In the genomic region with DNA sequence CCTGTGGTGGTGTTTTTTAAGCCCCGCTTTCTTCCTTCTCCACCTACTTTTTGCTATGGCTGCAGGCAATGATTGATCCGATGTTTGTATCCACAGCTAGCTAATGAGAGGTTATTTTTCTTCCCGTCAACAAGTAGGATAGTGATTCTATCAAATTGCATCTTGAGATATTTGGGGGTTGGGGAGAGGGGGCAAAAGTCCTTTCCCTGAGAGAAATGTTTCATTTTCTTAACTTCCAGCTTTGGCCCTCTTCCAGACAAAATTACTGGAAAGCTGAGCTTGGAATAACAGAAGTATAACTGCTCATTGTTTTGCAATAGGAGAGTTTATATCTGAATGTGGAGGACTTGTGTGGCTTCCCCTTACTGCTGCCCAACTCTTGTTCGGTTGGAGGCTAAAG, we compare ENCODE assay signal across 8 mouse cellular contexts. TPM values are rescaled to one million over a fixed set of nuclear protein-coding genes. Genes with fewer than 3 reads are reported as not detected.
A peak's percentile ranks its signal among the peaks of the same experiment; 100 is the strongest.
DNase-seq lines count a peak whose midpoint lies in the region; ATAC-seq lines count a peak whose summit lies in the region.

No protein-coding gene starts in this region.

- DNase-seq in forebrain, embryonic 10.5 days (ENCODE audit: extremely low spot score, low spot score) = no peak
- DNase-seq in forebrain, embryonic 11.5 days (ENCODE audit: low spot score) = no peak
- DNase-seq in neural tube, embryonic 11.5 days (ENCODE audit: low spot score) = no peak
- DNase-seq in neural tube, embryonic 10.5 days (ENCODE audit: extremely low spot score, low spot score) = no peak
- no peak for DNase-seq in liver, embryonic 13.5 days
- no peak for DNase-seq in urinary bladder, postnatal 4 days (ENCODE audit: low spot score in 2 of 2)
- no peak for DNase-seq in layer of hippocampus, adult 9-10 months (ENCODE audit: low spot score)
- DNase-seq in ovary, postnatal 36 days (ENCODE audit: low spot score) = no peak

- H3K4me1 ChIP-seq in forebrain, embryonic 10.5 days = peaks cover 19% of the 10 kb centered on the region
- H3K4me1 ChIP-seq in forebrain, embryonic 11.5 days (replicated peaks; ENCODE audit: control insufficient read depth, insufficient read depth, low read length) = no peaks in the 10 kb centered on the region
- no peaks in the 10 kb centered on the region for H3K4me1 ChIP-seq in neural tube, embryonic 11.5 days (ENCODE audit: control insufficient read depth, insufficient read depth, low read length)
- H3K4me1 ChIP-seq in liver, embryonic 13.5 days (replicated peaks) = peaks cover 30% of the 10 kb centered on the region

- no peak overlapping the region for H3K27ac ChIP-seq in forebrain, embryonic 10.5 days
- H3K27ac ChIP-seq in forebrain, embryonic 11.5 days (ENCODE audit: low read depth, low read length) = no peak overlapping the region
- no peak overlapping the region for H3K27ac ChIP-seq in neural tube, embryonic 11.5 days (ENCODE audit: low read depth, low read length)
- H3K27ac ChIP-seq in liver, embryonic 13.5 days = no peak overlapping the region

- peak overlapping the region; percentile 88 for H3K4me3 ChIP-seq in forebrain, embryonic 10.5 days
- no peak overlapping the region for H3K4me3 ChIP-seq in forebrain, embryonic 11.5 days (ENCODE audit: low read depth, low read length)
- no peak overlapping the region for H3K4me3 ChIP-seq in neural tube, embryonic 11.5 days (ENCODE audit: low read depth, low read length)
- H3K4me3 ChIP-seq in liver, embryonic 13.5 days (replicated peaks) = peak overlapping the region; percentile 92

- H3K9ac ChIP-seq in forebrain, embryonic 11.5 days (ENCODE audit: low read length) = no peak overlapping the region
- no peak overlapping the region for H3K9ac ChIP-seq in neural tube, embryonic 11.5 days (ENCODE audit: low read length)
- H3K9ac ChIP-seq in liver, embryonic 13.5 days = no peak overlapping the region

- no peaks in the 10 kb centered on the region for H3K9me3 ChIP-seq in forebrain, embryonic 10.5 days
- H3K9me3 ChIP-seq in forebrain, embryonic 11.5 days (ENCODE audit: control insufficient read depth, low read length) = no peaks in the 10 kb centered on the region
- no peaks in the 10 kb centered on the region for H3K9me3 ChIP-seq in neural tube, embryonic 11.5 days (ENCODE audit: control insufficient read depth, low read length)
- H3K9me3 ChIP-seq in liver, embryonic 13.5 days (replicated peaks) = no peaks in the 10 kb centered on the region

- 52% methylated on average over 4 of the region's 4 CpGs for WGBS in forebrain, embryonic 10.5 days
- 47% methylated on average over 4 of the region's 4 CpGs for WGBS in forebrain, embryonic 11.5 days
- WGBS in neural tube, embryonic 11.5 days = 49% methylated on average over 4 of the region's 4 CpGs
- 52% methylated on average over 4 of the region's 4 CpGs for WGBS in liver, embryonic 13.5 days (ENCODE audit: insufficient replicate concordance)

- H3K36me3 ChIP-seq in forebrain, embryonic 10.5 days (replicated peaks) = no peaks in the 10 kb centered on the region
- H3K36me3 ChIP-seq in forebrain, embryonic 11.5 days (ENCODE audit: control insufficient read depth, insufficient read depth, low read length) = no peaks in the 10 kb centered on the region
- no peaks in the 10 kb centered on the region for H3K36me3 ChIP-seq in neural tube, embryonic 11.5 days (ENCODE audit: control insufficient read depth, insufficient read depth, low read length)
- no peaks in the 10 kb centered on the region for H3K36me3 ChIP-seq in liver, embryonic 13.5 days

- no peak overlapping the region for H3K4me2 ChIP-seq in forebrain, embryonic 11.5 days (ENCODE audit: low read depth, low read length, severe bottlenecking)
- peak overlapping the region; percentile 8; the same call in 1 of the 2 replicates for H3K4me2 ChIP-seq in neural tube, embryonic 11.5 days (ENCODE audit: low read depth)
- H3K4me2 ChIP-seq in liver, embryonic 13.5 days = peak overlapping the region; percentile 93; the same call in 1 of the 2 replicates

- H3K27me3 ChIP-seq in forebrain, embryonic 10.5 days (ENCODE audit: poor library complexity, severe bottlenecking) = peaks cover 17% of the 10 kb centered on the region
- H3K27me3 ChIP-seq in forebrain, embryonic 11.5 days (ENCODE audit: control insufficient read depth, insufficient read depth, low read length) = peaks cover 2% of the 10 kb centered on the region; the same call in 1 of the 2 replicates
- no peaks in the 10 kb centered on the region for H3K27me3 ChIP-seq in neural tube, embryonic 11.5 days (ENCODE audit: control insufficient read depth, insufficient read depth, low read length)
- peaks cover 27% of the 10 kb centered on the region for H3K27me3 ChIP-seq in liver, embryonic 13.5 days

- ATAC-seq in forebrain, embryonic 11.5 days (replicated peaks; ENCODE audit: low FRiP score) = no peak
- ATAC-seq in neural tube, embryonic 11.5 days (ENCODE audit: insufficient read depth, low FRiP score, low TSS enrichment) = no peak
- ATAC-seq in liver, embryonic 13.5 days (ENCODE audit: low read depth) = no peak

RNA-seq across cellular contexts. Expression of a gene that starts 1.3 kb away (rescaled TPM):
- 36.7 and 37.5 TPM in 2 replicates for polyA plus RNA-seq in forebrain, embryonic 10.5 days (2016; fragmentation: Nextera tagmentation; extraction: Ambion mirVana)
- 39.1 and 43.4 TPM in 2 replicates for polyA plus RNA-seq in forebrain, embryonic 11.5 days (2014; fragmentation: Nextera tagmentation; extraction: Ambion mirVana)
- 37.6 and 42.9 TPM in 2 replicates for polyA plus RNA-seq in neural tube, embryonic 11.5 days (2014; fragmentation: Nextera tagmentation; extraction: Ambion mirVana)
- polyA plus RNA-seq in liver, embryonic 13.5 days (2015; fragmentation: Nextera tagmentation; extraction: Ambion mirVana) = 9.9 and 11.1 TPM in 2 replicates

Comparison
In these comparisons a context has a peak if more than half of its experiments do, and no peak if none do; other contexts are left out.
1. H3K4me3 ChIP-seq: peak in forebrain, embryonic 10.5 days (single experiment) and liver, embryonic 13.5 days (single experiment); none in forebrain, embryonic 11.5 days (single experiment) and neural tube, embryonic 11.5 days (single experiment).